Mouse (Mus musculus) activated CD4-positive, CD25-positive, alpha-beta regulatory T cell, adult 4 months (primary cell): ENCODE results near the gene Fbxo24. TPM values are rescaled to one million over a fixed set of nuclear protein-coding genes. Genes with fewer than 3 reads are reported as not detected.

Source experiments
- polyA plus RNA-seq, 2 experiments: library from polyadenylated mRNA; unstranded; fragments of 100-300 nt; shearing (Covaris generic); gene quantifications; one replicate each; pipeline ENCODE4 v1.2.1; 2017

Fbxo24 gene
- polyA plus RNA-seq, 2 experiments from 2014 or later, result 0.33 TPM; not detected in 1

Other genes starting within 250 kb of the Fbxo24 start
- gene Zan, start 151.9 kb downstream of the Fbxo24 start, polyA plus RNA-seq, result under 1 TPM; 0.11 to 0.21 TPM
- 10 to 100 TPM; 60.7 to 66.2 TPM for gene Pop7, start 126.5 kb downstream of the Fbxo24 start, polyA plus RNA-seq
- 10 to 100 TPM; 18.5 to 22.6 TPM for gene Gigyf1, start 110.5 kb downstream of the Fbxo24 start, polyA plus RNA-seq
- not detected for gene Epo, start 95.8 kb downstream of the Fbxo24 start, polyA plus RNA-seq
- 10 to 100 TPM; 73.0 to 82.7 TPM for gene Gnb2, start 95.5 kb downstream of the Fbxo24 start, polyA plus RNA-seq
- not detected for gene Actl6b, start 75.5 kb downstream of the Fbxo24 start, polyA plus RNA-seq
- gene Tfr2, start 59.2 kb downstream of the Fbxo24 start, polyA plus RNA-seq, result under 1 TPM; 0.60 to 0.79 TPM
- 10 to 100 TPM; 33.2 to 38.8 TPM for gene Mospd3, start 27.9 kb downstream of the Fbxo24 start, polyA plus RNA-seq
- under 1 TPM in 1 of 2 experiments, not detected in 1; 0.53 TPM for gene Pcolce, start 15.2 kb downstream of the Fbxo24 start, polyA plus RNA-seq
- gene Lrch4, start 119 bp upstream of the Fbxo24 start, polyA plus RNA-seq, result 10 to 100 TPM; 61.6 to 68.6 TPM
- 10 to 100 TPM in 1 of 2 experiments, 1 to 10 TPM in 1; 8.1 to 10.2 TPM for gene Gm20605, start 173 bp upstream of the Fbxo24 start, polyA plus RNA-seq
- gene Sap25, start 12.3 kb upstream of the Fbxo24 start, polyA plus RNA-seq, result 10 to 100 TPM; 30.0 to 32.3 TPM
- gene Irs3, start 16.7 kb upstream of the Fbxo24 start, polyA plus RNA-seq, result not detected
- gene Agfg2, start 55.7 kb upstream of the Fbxo24 start, polyA plus RNA-seq, result 10 to 100 TPM; 15.8 to 20.1 TPM
- gene Nyap1, start 112.6 kb upstream of the Fbxo24 start, polyA plus RNA-seq, result under 1 TPM in 1 of 2 experiments, not detected in 1; 0.19 TPM
- gene Tsc22d4, start 116.7 kb upstream of the Fbxo24 start, polyA plus RNA-seq, result 10 to 100 TPM; 62.9 to 82.3 TPM
- 1 to 10 TPM; 7.2 to 8.8 TPM for gene Ppp1r35, start 149.8 kb upstream of the Fbxo24 start, polyA plus RNA-seq
- gene Mepce, start 158.7 kb upstream of the Fbxo24 start, polyA plus RNA-seq, result 10 to 100 TPM; 22.4 to 26.9 TPM
- gene Zcwpw1, start 158.8 kb upstream of the Fbxo24 start, polyA plus RNA-seq, result 10 to 100 TPM in 1 of 2 experiments, 1 to 10 TPM in 1; 5.9 to 10.9 TPM
- gene Pilra, start 207.3 kb upstream of the Fbxo24 start, polyA plus RNA-seq, result not detected
- gene Pilrb1, start 229.1 kb upstream of the Fbxo24 start, polyA plus RNA-seq, result 1 to 10 TPM in 1 of 2 experiments, not detected in 1; 1.6 TPM
- gene Pilrb2, start 242.8 kb upstream of the Fbxo24 start, polyA plus RNA-seq, result not detected